Mouse (Mus musculus) left cerebral cortex, adult 8-10 months (tissue): ENCODE results near the gene Cdc25b. TPM values are rescaled to one million over a fixed set of nuclear protein-coding genes. Genes with fewer than 3 reads are reported as not detected.

Experiments used
- DNase-seq, 2 experiments: peaks; one replicate each; pipeline ENCODE4 v3.0.0; 2022; ENCODE audit warnings: low spot score in 2 of 2
- total RNA-seq, 4 experiments: library from RNA; stranded (reverse); gene quantifications; 2 replicates each; pipeline ENCODE4 v1.2.4; 2022

Cdc25b gene
- total RNA-seq, 4 experiments from 2014 or later: 18.3 to 21.9 (median 19.1) TPM

GRCm38 (mm10) chr2:131190344-131191004 lies 3.7 kb downstream of the Cdc25b start:
- no peak for DNase-seq

GRCm38 (mm10) chr2:131191005-131191390 lies 4.2 kb downstream of the Cdc25b start:
- no peak for DNase-seq

GRCm38 (mm10) chr2:131196606-131197316 lies 10.0 kb downstream of the Cdc25b start:
- DNase-seq: no peak

- DNase-seq: no peak
Observed at GRCm38 (mm10) chr2:131200710-131201109, 14.0 kb downstream of the Cdc25b start.

- DNase-seq: no peak
Observed at GRCm38 (mm10) chr2:131201262-131201661, 14.5 kb downstream of the Cdc25b start.

- DNase-seq: no peak
Observed at GRCm38 (mm10) chr2:131203816-131204409, 17.2 kb downstream of the Cdc25b start.

- peak; percentile 67 to 91 for DNase-seq
Observed at GRCm38 (mm10) chr2:131204410-131204981, 17.7 kb downstream of the Cdc25b start.

- no peak for DNase-seq
Observed at GRCm38 (mm10) chr2:131205521-131206182, 18.9 kb downstream of the Cdc25b start.

GRCm38 (mm10) chr2:131206778-131207177 lies 20.0 kb downstream of the Cdc25b start, which contains the start of gene Ap5s1:
TSS of gene Ap5s1 (plus strand) at chr2:131207078.
- DNase-seq: no peak

GRCm38 (mm10) chr2:131208356-131208755 lies 21.6 kb downstream of the Cdc25b start:
- DNase-seq: no peak

GRCm38 (mm10) chr2:131209125-131209795 lies 22.5 kb downstream of the Cdc25b start:
- DNase-seq: no peak

GRCm38 (mm10) chr2:131209969-131210792 lies 23.4 kb downstream of the Cdc25b start:
- DNase-seq: peak; percentile 94

GRCm38 (mm10) chr2:131211026-131211615 lies 24.4 kb downstream of the Cdc25b start:
- no peak for DNase-seq

- no peak for DNase-seq
Observed at GRCm38 (mm10) chr2:131213773-131214172, 27.0 kb downstream of the Cdc25b start.

- no peak for DNase-seq
Observed at GRCm38 (mm10) chr2:131215941-131216858, 29.5 kb downstream of the Cdc25b start.

GRCm38 (mm10) chr2:131220030-131220429 lies 33.3 kb downstream of the Cdc25b start:
- no peak for DNase-seq

GRCm38 (mm10) chr2:131221853-131222515 lies 35.2 kb downstream of the Cdc25b start:
- DNase-seq: no peak

GRCm38 (mm10) chr2:131222562-131222961 lies 35.8 kb downstream of the Cdc25b start:
- DNase-seq: no peak
